ENCODE assay signal across 8 mouse cellular contexts in genomic region chr2:4017528-4018288, GRCm38 (mm10). TPM values are rescaled to one million over a fixed set of nuclear protein-coding genes. Genes with fewer than 3 reads are reported as not detected.
DNase-seq lines count a peak whose midpoint lies in the region; ATAC-seq and TF ChIP-seq lines count a peak whose summit lies in the region.

Frmd4a (plus strand) TSS chr2:4017717.

- no peak for TF ChIP-seq POLR2A in cerebellum, adult 2 months (IDR thresholded peaks at IDR 0.05; ENCODE audit: borderline replicate concordance, insufficient read depth, low read length)

- DNase-seq in cerebellum, adult 2 months: peak; percentile 15 to 25
- DNase-seq in cerebellum, adult 9-10 months: no peak
- DNase-seq in G1E (ENCODE audit: low spot score): no peak
- no peak for DNase-seq in forebrain, embryonic 11.5 days (ENCODE audit: low spot score)
- peak; percentile 1 for DNase-seq in hindbrain, embryonic 11.5 days (ENCODE audit: low spot score)
- DNase-seq in right cerebral cortex, adult 2 months (ENCODE audit: low spot score in 2 of 2): peak; percentile 52 to 62
- no peak for DNase-seq in embryo, embryonic 10.5 days (ENCODE audit: low spot score)

- no peaks in the 10 kb centered on the region for H3K9me3 ChIP-seq in G1E (replicated peaks)
- H3K9me3 ChIP-seq in forebrain, embryonic 11.5 days (ENCODE audit: control insufficient read depth, low read length): no peaks in the 10 kb centered on the region
- no peaks in the 10 kb centered on the region for H3K9me3 ChIP-seq in hindbrain, embryonic 11.5 days (ENCODE audit: control insufficient read depth, low read length)
- H3K9me3 ChIP-seq in limb, embryonic 13.5 days: no peaks in the 10 kb centered on the region

- peak within 1 kb of the TSS; percentile 52 for H3K4me3 ChIP-seq in cerebellum, adult 2 months (replicated peaks; ENCODE audit: insufficient read depth, low read depth, low read length)
- H3K4me3 ChIP-seq in G1E (ENCODE audit: low read depth, low read length): no peak within 1 kb of the TSS
- H3K4me3 ChIP-seq in forebrain, embryonic 11.5 days (ENCODE audit: low read depth, low read length): no peak within 1 kb of the TSS
- no peak within 1 kb of the TSS for H3K4me3 ChIP-seq in hindbrain, embryonic 11.5 days (ENCODE audit: low read depth, low read length)
- no peak within 1 kb of the TSS for H3K4me3 ChIP-seq in limb, embryonic 13.5 days

- H3K4me1 ChIP-seq in cerebellum, adult 2 months (ENCODE audit: control insufficient read depth, insufficient read depth, low read length): no peaks in the 10 kb centered on the region
- no peaks in the 10 kb centered on the region for H3K4me1 ChIP-seq in G1E (ENCODE audit: insufficient read depth, low read depth, low read length)
- peaks cover 4% of the 10 kb centered on the region for H3K4me1 ChIP-seq in forebrain, embryonic 11.5 days (replicated peaks; ENCODE audit: control insufficient read depth, insufficient read depth, low read length)
- peaks cover 2% of the 10 kb centered on the region; the same call in 1 of the 2 replicates for H3K4me1 ChIP-seq in hindbrain, embryonic 11.5 days (replicated peaks; ENCODE audit: control insufficient read depth, insufficient read depth, low read length)
- peaks cover 23% of the 10 kb centered on the region for H3K4me1 ChIP-seq in limb, embryonic 13.5 days

- WGBS in cerebellum, adult 2 months: 46% methylated on average over 8 of the region's 8 CpGs
- 70% methylated on average over 8 of the region's 8 CpGs for WGBS in forebrain, embryonic 11.5 days
- WGBS in hindbrain, embryonic 11.5 days: 61% methylated on average over 8 of the region's 8 CpGs
- WGBS in limb, embryonic 13.5 days: 22% methylated on average over 8 of the region's 8 CpGs

- ATAC-seq in G1E (ENCODE audit: extremely low read depth, insufficient number of reproducible peaks, low FRiP score, poor library complexity, severe bottlenecking): no peak
- no peak for ATAC-seq in forebrain, embryonic 11.5 days (replicated peaks; ENCODE audit: low FRiP score)
- ATAC-seq in hindbrain, embryonic 11.5 days (ENCODE audit: low FRiP score): no peak
- no peak; the same call in 1 of the 2 replicates for ATAC-seq in limb, embryonic 13.5 days (ENCODE audit: low FRiP score, low read depth)

- no peak within 1 kb of the TSS for H3K4me2 ChIP-seq in forebrain, embryonic 11.5 days (ENCODE audit: low read depth, low read length, severe bottlenecking)
- 0 out of 2 replicates have a peak within 1 kb of the TSS, but pooled peaks have one; percentile 7 for H3K4me2 ChIP-seq in hindbrain, embryonic 11.5 days (replicated peaks; ENCODE audit: low read depth, low read length)
- peak within 1 kb of the TSS; percentile 46 for H3K4me2 ChIP-seq in limb, embryonic 13.5 days (replicated peaks)

- no peaks in the 10 kb centered on the region for H3K27me3 ChIP-seq in cerebellum, adult 2 months (ENCODE audit: control insufficient read depth, insufficient read depth, low read length)
- no peaks in the 10 kb centered on the region; the same call in 1 of the 2 replicates for H3K27me3 ChIP-seq in G1E (ENCODE audit: insufficient read depth, low read length)
- no peaks in the 10 kb centered on the region for H3K27me3 ChIP-seq in forebrain, embryonic 11.5 days (ENCODE audit: control insufficient read depth, insufficient read depth, low read length)
- no peaks in the 10 kb centered on the region for H3K27me3 ChIP-seq in hindbrain, embryonic 11.5 days (ENCODE audit: control insufficient read depth, insufficient read depth, low read length)
- H3K27me3 ChIP-seq in limb, embryonic 13.5 days: no peaks in the 10 kb centered on the region

- H3K36me3 ChIP-seq in G1E (replicated peaks): no peaks in the 10 kb centered on the region
- H3K36me3 ChIP-seq in forebrain, embryonic 11.5 days (ENCODE audit: control insufficient read depth, insufficient read depth, low read length): no peaks in the 10 kb centered on the region
- H3K36me3 ChIP-seq in hindbrain, embryonic 11.5 days (ENCODE audit: control insufficient read depth, insufficient read depth, low read length): no peaks in the 10 kb centered on the region
- no peaks in the 10 kb centered on the region for H3K36me3 ChIP-seq in limb, embryonic 13.5 days

- H3K9ac ChIP-seq in forebrain, embryonic 11.5 days (ENCODE audit: low read length): no peak within 1 kb of the TSS
- peak within 1 kb of the TSS; percentile 36; the same call in 1 of the 2 replicates for H3K9ac ChIP-seq in hindbrain, embryonic 11.5 days (ENCODE audit: low read depth, low read length)
- H3K9ac ChIP-seq in limb, embryonic 13.5 days: peak within 1 kb of the TSS; percentile 21; the same call in 1 of the 2 replicates

- no peak for TF ChIP-seq CTCF in cerebellum, adult 2 months (IDR thresholded peaks at IDR 0.05; ENCODE audit: borderline replicate concordance, insufficient read depth, low read depth, low read length)
- TF ChIP-seq CTCF in G1E (IDR thresholded peaks at IDR 0.05; ENCODE audit: low read depth, low read length): no peak

- H3K27ac ChIP-seq in cerebellum, adult 2 months (ENCODE audit: insufficient read depth, low read length): no peak within 1 kb of the TSS
- no peak within 1 kb of the TSS for H3K27ac ChIP-seq in forebrain, embryonic 11.5 days (ENCODE audit: low read depth, low read length)
- H3K27ac ChIP-seq in hindbrain, embryonic 11.5 days (ENCODE audit: low read depth, low read length): peak within 1 kb of the TSS; percentile 30; the same call in 1 of the 2 replicates
- H3K27ac ChIP-seq in limb, embryonic 13.5 days: no peak within 1 kb of the TSS

RNA-seq across cellular contexts. Expression of gene Frmd4a, which starts in this region (rescaled TPM):
- polyA plus RNA-seq in cerebellum, adult 2 months (2012; rRNA removed): 32.9 and 33.6 TPM in 2 replicates
- 50.9 and 55.7 TPM in 2 replicates for total RNA-seq in G1E (2014; fragmentation: Nextera tagmentation)
- total RNA-seq in G1E (2017): 28.0 and 32.6 TPM in 2 replicates
- 35.4 and 43.6 TPM in 2 replicates for polyA plus RNA-seq in G1E (2012)
- polyA plus RNA-seq in forebrain, embryonic 11.5 days (2014; fragmentation: Nextera tagmentation; extraction: Ambion mirVana): 44.0 and 50.3 TPM in 2 replicates
- polyA plus RNA-seq in hindbrain, embryonic 11.5 days (2014; fragmentation: Nextera tagmentation; extraction: Ambion mirVana): 50.6 and 72.7 TPM in 2 replicates
- polyA plus RNA-seq in limb, embryonic 13.5 days (2015; fragmentation: Nextera tagmentation; extraction: Ambion mirVana): 63.2 and 68.1 TPM in 2 replicates

Comparison
In these comparisons a context has a peak if more than half of its experiments do, and no peak if none do; other contexts are left out.
1. DNase-seq: peak in cerebellum, adult 2 months (2 of 2), hindbrain, embryonic 11.5 days (single experiment) and right cerebral cortex, adult 2 months (2 of 2); none in cerebellum, adult 9-10 months (single experiment), G1E (single experiment), forebrain, embryonic 11.5 days (single experiment) and embryo, embryonic 10.5 days (single experiment).